Mouse (Mus musculus) forebrain, embryonic 10.5 days (tissue): ENCODE measurements at regions not wholly inside any gene's neighbourhood (a gene's known extent, or its start where the extent isn't known, plus 50 kb on each side); places are given as distances from the start of the nearest gene placed in this dataset. TPM values are rescaled to one million over a fixed set of nuclear protein-coding genes. Genes with fewer than 3 reads are reported as not detected.
A peak's percentile ranks its signal among the peaks of the same experiment; 100 is the strongest.

Experiments used
- microRNA counts: library from miRNA; unstranded; fragments of <30 nt; microRNA quantifications from one replicate; lab custom pipeline; 2017
- microRNA-seq: library from miRNA; unstranded; fragments of <30 nt; microRNA quantifications from one replicate; pipeline ENCODE4, GENCODE M21; 2017

MicroRNAs encoded in the stretch of these regions (microRNA counts, 519-probe panel; counts per million panel counts)
- microRNA mmu-miR-466j (lab: Ali Mortazavi, UCI): 341 counts per million, percentile 65 among the panel's probes with 10 or more counts

Small RNAs in the stretch of these regions (microRNA-seq; reads per million reads assigned to microRNA genes)
- gene Mir466j (not detected), gene Mir6408 (not detected)
